Mouse (Mus musculus) cerebellum, postnatal 4 days (tissue): ENCODE measurements around the gene Mycn.

Experiments
- DNase-seq, 2 experiments: peaks; one replicate each; pipeline ENCODE4 v3.0.0; 2022; ENCODE audit warnings: low spot score in 2 of 2, mixed read lengths in 1 of 2

The Mycn gene

DNA sequence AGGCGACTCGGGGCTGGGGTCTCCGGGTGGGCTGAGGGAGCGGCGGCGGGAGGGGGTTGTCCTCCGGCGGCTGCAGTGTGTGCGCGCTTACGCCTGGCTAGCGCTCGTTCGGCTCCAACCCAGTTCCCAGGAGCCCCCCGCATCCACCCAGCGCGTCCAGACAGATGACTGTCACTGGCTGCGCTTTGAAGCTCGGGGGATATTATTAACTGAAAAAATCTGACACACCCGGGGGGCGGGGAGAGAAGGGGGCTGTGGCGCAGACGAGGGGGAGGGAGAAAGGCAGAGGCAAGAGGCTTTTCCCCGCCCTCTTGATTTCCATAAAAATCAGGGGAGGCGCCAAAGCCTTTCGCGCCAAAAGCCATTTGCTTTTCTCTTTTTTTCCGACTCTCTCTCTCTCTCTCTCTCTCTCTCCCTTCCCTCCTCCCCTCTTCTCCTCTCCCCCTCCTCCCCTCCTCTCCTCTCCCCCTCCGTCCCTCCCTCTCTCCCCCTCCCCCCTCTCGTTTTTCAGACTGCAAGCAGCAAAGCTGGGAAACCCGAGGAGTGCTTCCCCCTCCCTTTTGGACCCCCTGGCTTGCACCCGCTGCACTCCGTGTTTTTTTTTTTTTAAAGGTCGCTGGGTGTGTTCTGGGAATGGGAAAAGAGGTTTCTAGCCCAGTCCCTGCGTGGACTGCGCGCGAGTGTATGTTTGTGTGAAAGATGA, at the start of gene Mycn:
TSS of gene Mycn (minus strand) at position 254 of the 703 bp plus-strand sequence.
- DNase-seq, result peak; percentile 65 to 86

DNA sequence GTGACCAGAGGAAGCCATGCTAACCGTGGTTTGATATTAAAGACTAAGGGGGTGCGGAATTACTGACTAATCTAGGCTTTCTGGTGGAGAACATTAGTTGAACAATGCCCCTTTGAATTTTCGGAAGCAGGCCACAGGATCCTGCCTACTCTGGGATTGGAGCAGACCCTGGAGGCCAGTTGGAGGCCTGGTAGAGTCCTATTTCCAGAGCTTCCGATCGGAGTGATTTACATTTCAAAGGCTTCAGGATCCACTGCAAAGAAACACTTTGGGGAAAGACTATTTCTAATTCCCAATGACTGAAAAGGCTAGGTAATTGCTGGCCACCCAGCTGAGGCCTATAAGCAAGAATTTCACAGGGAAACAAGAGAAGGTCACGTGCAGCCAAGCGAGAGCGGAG, 45.7 kb upstream of the Mycn start:
- DNase-seq, result no peak

DNA sequence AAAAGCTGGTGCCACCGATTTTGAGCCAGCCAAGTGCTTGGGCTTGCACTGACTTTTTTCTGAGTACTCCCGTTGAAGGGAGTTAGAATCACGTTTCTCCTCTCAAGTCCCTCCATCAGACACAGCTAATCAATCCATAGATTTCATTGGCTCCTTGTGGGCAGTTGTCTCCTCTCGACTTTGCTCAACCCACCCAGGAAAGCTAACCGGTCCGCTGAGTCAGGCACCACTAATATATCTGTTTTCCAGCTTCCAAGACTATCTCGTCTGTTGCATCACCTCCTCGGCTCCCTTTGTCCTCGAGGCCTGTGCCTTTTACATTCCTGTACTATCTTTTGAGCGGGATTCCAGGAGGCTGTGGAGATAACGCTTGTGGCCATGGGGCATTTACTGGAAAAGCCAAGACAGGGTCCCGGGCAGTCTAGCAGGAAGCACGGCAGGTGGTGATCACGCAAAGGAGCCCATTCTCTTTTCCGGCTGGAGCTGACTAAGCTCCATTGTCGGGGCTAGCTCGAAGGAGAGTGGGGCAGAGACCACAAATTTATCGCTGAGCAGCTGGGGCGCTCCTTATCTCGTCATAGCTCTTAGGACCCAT, 45.0 kb upstream of the Mycn start:
- DNase-seq, result no peak

DNA sequence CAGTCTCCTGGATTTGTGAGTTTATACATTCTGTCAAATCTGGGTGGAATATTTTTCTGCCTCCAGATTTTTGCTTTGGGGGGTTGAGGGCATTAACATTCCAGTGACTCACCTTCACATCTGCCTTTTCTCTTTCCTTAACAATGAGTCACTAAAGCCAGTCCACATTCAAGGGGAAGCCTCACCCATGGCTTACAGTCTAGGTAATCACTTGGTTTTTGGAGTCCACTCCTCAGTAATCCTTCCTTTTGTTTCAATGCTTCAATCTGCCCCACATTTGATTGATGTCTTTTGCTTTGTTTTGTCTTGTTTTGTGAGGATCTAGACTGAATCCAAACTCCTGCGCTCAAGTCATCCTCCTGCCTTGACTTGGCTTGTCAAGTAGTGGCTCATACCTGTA, 41.3 kb upstream of the Mycn start:
- no peak for DNase-seq

DNA sequence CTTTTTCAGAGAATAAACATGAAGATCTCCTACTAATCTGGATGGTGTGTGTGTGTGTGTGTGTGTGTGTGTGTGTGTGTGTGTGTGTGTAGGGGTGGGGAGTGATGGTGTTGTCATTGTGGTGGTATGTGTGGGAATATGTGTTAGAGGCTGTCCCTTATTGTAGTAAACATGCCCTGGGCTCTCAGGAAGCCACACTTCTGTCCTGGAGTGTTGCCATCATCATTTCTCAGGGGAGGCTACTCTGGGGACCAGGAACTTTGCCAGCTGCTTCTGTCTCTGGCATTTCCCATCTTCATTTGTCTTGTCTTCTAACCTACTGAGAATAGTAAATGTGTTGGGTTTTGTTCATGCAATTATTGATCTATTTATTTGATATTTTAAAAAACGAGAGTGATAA, 33.7 kb upstream of the Mycn start:
- peak in 1 of 2 experiments; percentile 19 for DNase-seq

DNA sequence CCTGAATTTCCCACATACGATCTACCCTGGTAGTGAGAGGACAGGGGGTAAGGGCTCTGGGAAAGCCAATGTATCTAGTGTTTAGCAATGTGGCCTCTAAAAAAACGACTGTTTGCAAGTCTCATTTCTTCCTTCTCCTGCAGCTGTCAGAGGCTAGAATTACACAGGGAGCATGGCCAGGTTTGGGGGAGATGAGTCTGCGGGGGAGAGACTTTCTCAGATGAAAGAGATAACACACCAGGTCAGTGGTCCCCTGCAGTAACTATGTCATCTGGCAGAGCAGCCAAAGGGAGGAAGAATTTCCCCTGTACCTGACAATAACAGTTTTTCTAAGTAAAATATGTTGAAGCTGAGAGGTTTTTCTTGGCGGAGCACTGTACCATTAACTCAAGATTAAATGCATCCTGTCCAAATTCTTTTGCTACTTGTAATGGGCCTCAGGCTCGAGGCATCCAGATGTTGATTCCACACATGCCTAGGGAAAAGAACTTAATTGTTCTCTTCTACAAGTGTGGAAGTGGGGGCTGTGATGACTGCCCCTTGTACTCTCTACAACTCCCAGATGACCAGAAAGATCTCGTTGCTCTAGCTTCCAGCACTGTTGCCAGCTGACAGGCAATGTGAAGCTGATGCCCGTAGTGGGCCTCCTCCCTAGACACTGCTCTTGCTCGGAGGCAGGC, 31.2 kb upstream of the Mycn start:
- no peak for DNase-seq

DNA sequence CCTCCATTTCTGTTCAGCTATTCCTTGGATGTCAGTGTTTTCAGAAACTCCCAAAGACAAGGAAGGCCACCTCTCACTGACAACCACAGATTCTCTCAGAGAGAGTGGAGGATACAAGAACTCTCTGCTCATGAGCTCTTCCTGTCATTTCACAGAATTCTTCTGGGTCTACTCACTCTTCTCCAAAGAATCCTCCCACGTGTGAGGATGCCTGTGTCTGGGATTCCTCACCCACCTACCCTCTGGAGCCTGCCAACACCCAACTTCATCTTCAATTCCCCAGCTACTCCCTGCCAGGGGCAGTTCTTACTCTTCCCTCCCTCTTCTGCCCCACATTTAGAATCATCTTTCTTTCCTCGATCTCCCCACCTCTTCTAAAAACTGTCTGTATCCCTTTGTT, 26.2 kb upstream of the Mycn start:
- DNase-seq, result no peak

DNA sequence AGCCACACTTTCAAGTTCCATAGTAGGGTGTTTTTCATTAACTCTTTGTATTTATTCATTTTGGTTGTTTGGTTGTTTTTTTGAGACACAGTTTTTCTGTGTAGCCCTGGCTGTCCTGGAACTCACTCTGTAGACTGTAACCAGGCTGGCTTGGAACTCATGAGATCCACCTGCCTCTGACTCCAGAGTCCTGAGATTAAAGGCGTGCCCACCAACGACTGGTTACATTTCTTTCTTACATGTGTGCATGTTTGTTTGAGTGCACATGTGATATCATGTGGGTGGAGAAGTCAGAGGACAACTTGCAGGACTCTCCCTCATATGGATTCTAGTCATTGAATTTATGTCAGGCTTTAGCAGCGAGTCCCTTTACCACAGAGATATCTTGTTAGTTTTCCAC, 23.1 kb upstream of the Mycn start:
- no peak for DNase-seq

DNA sequence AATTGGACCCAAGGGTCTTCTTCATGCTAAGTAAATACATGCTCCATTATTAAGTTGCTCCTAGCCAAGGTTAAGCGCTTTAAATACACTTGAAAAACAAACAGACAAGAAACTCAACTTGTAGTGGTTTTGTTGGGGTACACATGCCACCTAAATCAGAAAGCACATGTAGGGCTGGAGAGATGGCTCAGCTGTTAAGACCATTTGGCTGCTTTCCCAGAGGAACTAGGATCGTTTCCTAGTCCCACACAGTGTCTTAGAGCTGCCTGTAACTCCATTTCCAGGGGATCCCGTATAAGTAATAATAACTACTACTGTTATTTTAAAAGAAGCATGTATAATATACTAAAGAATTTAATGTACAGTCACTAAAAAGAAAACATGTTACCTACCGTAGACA, 5.9 kb upstream of the Mycn start:
- DNase-seq, result no peak

DNA sequence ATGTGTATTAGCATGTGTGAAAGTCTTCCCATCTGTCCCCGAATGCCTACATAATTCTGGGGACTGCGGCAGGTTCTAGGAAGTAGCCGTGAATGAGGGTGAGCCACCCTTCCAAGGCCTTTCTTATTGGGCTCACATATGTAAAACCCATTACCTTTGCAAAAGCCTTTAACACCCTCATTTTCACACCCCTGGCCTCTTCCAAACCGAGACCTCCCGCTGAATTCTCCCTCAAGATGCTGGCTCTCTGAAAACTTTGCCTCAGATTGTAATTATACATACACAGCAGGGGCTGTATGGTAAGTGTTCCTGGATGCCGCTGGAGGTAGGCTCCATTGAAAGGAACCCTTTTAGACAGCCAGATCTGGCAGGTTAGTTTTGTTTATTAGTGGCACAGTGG, 1.6 kb upstream of the Mycn start:
- no peak for DNase-seq

DNA sequence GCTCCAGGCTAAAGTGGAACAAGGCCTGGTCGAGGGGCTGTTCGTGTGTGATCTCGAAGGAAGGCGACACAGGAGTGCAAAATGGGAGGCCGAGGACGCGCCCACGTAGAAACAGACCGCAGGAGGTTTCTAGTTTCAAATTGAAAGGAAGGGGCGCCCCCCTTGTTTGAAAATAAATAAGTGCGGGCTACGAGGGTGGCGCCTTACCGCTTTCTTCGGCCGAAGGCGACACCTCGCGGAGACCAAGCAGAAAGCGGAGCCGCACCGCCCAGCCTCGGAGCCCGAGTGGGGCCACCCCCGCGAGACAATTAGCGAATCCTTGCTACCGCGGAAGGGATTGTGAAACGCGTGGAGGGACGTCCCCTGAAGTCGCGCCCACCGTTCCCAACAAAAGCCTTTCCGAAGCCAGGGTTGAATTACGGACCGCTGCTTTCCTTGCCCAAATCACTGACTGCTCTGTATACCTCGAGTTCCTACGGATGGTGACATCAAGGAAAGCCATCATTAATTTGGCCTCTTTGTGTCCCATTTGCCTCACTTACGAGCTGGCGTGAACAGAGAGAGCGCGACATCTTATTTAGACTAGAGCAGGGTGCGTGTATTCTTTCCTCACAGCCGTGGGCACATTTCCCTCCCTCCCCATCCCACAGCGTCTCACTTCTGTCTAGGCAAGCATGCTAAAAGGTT, 793 bp upstream of the Mycn start:
- peak; percentile 80 to 92 for DNase-seq

DNA sequence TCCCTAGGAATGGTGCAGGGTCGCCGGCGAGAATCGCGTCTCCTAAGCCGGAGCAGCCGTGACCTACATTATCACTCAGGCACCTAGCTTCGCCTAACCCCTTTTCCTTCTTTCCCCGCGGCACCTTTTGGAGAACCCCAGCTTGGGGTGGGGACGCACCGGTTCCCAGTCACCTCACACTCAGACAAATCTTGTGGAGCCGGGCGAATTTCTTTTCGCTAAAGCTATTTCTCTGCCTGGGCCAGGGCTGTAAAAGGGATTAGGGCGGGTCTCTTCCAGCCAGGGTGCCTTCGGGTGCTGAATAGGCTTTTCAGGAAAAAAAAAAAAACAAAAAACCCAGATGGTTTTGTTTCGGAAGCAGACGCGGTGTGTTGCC, 597 bp downstream of the Mycn start:
- DNase-seq, result peak in 1 of 2 experiments; percentile 34

DNA sequence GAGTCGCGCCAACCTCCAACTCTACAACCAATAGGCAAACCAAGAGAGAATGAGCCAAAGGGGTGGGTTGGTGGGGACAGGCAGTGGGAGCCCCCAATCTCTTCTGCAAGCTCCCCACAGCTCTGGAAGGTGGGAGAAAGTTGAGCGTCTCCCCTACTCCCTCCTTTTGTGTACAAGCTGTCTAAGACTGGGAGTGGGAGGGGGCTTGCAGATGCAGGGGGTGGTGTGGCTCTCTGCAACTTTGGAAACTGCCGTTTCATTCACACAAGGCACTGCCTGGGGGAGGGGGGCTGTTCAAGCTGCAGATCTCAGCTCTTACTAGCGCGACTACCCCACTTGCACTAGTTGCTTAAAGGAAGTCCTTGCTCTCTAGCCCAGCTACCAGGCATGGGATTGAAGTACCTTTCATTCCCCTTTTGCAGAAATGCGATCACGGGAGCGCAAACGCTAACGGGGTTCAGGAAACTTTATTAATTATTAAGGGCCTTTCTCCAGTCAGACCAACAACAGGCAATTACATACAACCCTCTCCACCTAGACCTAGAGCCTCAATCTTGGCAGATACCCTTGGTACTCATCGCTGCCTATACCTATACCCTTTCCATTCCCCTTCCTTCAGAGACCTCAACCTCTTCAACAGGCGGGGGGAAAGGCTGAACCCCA, 1.1 kb downstream of the Mycn start:
- DNase-seq, result no peak

DNA sequence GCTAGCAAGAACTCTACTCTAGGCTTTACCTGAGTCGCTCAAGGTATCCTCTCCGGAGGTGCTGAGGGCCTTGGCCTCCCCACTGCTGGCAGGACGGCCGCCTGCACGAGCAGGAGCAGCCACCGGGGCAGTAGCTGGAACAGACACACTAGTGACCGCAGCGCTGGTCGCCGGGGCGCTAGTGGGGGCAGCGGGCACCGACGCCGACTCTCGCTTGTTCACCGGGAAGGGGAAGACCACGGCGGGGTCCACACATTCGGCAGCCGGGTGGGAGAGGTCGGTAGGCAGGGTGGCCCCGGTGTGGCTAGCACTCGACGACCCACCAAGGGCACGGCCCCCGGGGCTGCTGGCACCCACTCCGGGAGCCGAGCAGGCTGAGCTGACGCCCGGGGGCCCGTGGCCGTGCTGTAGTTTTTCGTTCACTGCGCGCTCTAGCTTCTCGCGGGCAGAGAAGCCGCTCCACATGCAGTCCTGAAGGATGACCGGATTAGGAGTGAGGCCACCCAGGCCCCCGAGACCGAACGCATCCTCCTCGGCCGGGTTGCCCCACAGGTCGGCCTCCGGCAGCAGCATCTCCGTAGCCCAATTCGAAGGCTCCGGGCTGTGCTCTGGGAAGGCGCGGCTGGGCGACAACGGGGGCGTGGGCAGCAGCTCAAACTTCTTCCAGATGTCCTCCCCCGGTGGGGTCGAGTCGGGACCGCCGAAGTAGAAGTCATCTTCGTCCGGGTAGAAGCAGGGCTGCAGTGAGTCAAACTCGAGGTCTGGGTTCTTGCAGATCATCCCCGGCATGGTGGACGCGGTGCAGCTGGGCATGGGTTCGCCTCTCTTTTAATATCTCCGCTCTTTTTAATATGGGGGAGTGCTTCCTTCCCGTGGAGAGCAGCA, 1.9 kb downstream of the Mycn start:
- peak in 1 of 2 experiments; percentile 54 for DNase-seq

DNA sequence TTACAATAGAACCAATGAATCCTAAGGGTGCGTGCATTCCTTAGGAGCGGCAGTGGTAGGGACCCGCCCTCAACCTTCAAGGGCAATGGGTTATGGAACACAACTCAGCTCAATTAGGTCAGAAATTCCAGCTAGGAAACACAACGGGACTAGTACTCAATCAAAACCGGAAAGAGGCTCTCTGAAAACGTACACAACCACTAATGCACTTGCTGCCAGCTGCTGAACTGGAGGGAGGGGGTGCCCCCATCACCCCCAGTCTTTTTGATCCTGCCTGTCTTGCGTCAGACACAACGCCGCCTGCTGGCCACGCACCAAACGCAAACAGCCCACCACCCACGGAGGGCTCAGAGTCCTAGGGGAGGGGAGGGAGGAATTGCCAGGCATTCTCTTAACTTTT, 2.9 kb downstream of the Mycn start:
- peak; percentile 71 to 89 for DNase-seq

DNA sequence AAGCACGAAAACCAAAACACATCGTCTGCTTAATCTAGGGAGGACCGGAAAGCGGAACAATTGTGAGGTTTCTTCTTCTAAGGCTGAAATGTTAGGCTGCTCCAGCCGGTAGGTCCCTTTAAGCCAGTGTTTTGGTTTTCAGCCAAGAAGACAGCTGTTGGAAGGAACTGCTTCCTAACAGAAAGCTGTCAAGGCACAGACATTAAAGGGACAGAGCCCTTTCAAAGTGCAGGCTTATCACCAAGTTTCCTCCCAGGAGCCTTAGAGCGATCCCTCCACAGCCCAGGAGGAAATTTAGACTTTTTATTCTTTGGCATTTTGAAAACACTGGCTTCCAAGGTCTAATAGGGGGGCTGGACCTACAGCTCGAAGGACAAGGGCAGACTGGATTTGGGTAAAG, 3.4 kb downstream of the Mycn start:
- peak in 1 of 2 experiments; percentile 55 for DNase-seq

DNA sequence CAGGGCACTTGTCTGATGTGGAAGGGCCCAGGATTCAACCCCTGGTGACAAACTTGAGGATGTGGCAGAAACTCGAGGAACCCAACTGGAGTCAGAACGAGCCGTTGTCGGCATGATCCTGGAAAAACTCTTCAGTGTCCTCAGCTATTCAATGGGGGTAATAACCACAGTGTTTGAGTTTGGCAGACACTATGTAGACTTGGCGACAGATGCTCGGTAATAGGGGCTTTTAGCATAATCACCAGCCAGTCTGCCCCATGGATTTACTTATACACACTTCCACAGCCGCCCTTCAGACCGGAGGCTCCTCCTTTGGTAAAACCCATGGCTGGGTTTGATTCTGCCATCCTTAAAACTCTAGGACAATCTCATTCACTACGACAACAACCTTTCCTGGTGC, 4.0 kb downstream of the Mycn start:
- DNase-seq, result peak in 1 of 2 experiments; percentile 10

DNA sequence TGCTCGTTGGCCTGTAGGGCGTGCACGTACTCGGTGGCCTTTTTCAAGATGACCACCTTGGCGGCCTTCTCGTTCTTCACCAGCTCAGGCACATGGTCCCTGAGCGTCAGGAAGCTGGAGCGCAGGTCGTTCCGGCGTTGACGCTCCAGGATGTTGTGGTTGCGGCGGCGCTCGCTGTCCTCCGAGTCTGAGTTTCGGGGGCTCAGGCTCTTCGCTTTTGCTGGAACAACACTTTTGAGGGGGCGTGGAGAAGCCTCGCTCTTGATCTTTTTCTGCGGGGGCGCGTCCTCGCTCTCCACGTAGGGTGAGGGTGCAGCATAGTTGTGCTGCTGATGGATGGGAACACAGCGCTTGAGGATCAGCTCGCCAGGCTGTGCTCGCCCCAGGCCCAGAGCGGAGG, 4.6 kb downstream of the Mycn start:
- peak in 1 of 2 experiments; percentile 26 for DNase-seq

DNA sequence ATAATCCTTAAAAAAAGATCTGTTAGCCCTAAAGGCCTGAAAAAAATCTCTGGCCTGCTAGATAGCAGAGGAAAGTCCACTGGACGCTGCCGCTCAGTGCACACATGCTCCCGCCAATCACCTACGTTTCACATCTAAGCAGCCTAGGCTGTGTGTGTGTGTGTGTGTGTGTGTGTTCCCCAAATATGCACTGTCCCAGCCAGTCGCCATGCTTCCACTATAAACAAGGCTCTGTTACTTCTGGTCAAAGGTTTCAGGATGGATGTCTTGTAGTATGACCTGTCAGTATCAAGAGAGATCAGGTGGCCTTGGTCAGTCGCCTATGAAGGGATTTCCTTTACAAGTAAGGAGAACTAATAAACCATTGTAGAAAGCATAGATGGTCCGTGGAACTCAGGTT, 9.5 kb downstream of the Mycn start:
- no peak for DNase-seq

DNA sequence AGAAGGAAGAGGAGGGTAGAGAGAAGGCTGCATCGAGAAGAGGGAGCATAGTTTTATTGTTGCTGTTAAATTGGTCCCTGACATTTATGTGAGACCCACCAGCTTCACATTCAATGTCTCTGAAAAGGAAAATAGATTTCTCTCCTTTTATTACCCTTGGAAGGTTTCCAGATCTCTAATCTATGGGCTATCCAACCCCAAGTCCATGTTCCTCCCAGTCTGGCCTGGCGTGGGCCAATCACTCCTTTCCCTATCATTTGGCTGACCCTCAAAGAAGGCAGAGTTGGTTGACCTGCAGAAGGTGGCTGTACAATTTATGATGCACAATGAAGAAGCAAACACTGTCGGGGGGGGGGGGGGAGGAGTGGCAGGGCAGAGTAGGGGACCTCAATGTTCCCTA, 13.5 kb downstream of the Mycn start:
- no peak for DNase-seq

DNA sequence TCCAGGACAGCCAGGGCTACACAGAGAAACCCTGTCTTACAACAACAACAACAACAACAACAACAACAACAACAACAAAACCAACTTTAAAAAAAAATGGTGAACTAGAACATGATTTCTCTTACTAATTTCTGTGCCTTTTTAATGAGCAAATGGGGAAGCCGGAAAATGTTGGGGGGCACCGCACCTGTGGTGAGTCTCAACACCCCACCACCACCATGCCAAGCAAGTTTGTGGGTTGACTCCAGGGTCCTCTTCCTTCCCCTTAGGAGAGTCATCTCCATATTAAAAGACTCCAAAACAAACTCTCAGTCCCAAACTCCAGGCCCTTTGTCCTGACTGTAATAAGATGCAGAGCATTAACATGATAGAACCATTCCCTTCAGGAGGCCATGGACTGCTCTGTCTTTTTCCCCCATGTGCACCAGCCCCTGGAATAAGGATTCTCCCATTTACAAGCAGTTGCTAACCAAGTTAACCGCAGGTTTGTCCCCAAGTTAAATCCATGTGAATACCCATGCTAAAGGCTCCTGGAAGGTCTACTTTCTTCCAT, 14.7 kb downstream of the Mycn start:
- no peak for DNase-seq
